Mouse (Mus musculus): Measurements from ENCODE around the gene Pam16.

Pam16 gene

GRCm38 (mm10) chr16:4643670-4644419 is 19.1 kb upstream of the Pam16 start:
- DNase-seq: no peak

GRCm38 (mm10) chr16:4642937-4643336 is 18.1 kb upstream of the Pam16 start:
- no peak for DNase-seq

DNA sequence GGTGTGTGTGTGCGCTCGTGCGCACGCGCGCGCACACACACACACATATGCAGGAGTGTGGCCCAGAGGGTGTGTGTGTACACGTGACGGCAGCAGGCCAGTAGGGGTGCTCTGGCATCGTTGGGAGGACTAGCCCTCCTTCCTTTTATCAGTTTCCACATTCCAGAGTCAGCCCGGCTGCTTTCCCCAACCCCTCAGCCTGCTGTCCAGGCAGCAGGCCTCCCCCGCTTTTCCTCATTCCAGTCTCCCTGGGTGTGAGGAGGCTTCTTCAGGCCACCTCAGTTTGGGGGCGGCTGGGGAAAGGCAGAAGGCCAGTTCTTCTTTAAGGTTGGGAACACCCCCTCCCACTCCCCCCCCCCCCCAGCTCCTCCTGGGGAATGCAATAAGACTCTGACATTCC is 17.4 kb upstream of the Pam16 start:
- DNase-seq: no peak

DNA sequence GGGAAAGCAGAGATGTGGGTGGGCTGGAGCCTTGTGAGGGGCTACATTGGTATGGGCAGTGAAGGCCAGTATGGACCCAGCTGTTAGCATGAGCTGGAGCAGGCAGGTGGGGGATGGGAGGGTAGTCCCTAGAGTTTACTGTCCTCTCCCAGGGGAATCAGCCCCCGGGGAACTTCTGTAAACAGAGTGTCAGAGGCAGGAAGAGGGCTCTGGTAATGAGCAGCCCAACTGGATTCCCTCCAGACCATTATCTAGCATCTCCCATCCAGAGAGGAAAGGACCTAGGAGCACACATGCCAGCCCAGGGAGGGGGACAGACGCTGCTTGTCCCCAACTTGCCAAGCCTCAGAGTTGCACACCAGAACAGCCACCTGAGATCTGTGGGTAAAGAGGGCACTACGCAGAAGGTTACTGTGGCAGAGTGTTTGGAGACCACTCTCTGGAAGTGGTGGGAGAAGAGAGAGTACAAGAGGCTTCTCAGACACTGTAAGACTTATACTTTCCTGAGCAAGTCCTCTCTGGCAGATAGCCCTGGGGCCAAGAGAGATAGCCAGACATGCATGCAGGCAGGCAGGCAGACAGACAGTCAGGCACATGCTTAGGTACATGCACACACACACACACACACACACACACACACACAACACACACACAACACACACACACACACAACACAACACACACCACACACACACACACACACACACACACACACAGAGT is 16.5 kb upstream of the Pam16 start:
- peak; percentile 52 to 54 for DNase-seq

DNA sequence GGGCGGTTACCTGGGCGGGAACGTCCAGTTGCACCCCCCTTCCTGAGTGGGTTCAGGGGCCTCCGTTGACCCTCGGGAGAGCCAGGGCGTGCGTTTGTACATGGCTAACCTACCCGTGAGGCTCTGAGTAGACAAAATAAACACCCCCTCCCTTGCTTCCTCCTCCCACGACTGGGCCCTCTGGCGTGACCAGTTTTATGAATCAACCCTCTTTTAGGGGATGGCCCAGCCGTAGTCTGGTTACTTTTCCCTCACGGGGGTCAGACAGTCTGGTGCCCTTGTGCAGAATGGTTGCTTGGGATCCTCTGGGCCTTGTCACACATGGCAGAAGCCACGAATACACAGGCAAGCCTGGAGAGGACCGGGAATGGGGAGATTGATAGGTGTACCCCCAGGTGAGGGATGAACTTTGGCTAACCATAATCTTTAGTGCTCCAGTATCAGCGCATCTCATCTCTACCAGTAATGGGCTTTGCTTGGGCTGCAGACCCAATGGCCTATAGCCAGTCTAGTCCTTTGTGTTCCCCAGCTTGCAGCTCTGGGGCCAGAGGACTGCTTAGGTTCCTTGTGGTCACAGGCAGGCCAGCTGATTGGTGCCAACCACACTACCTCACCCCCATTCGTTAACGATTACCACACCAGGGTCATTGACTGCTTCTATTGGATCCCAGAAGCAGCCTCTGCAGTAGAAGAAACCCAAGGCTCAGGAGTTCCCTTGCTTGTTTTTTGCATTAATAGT is 15.6 kb upstream of the Pam16 start:
- DNase-seq: peak; percentile 38 to 42

GRCm38 (mm10) chr16:4639831-4640237 is 15.0 kb upstream of the Pam16 start, which contains the start of the genes Vasn and Dnaja3:
Gene Vasn (plus strand): TSS chr16:4639941.
Gene Dnaja3 (plus strand): TSS chr16:4639989.
- peak; percentile 47 to 49 for DNase-seq

GRCm38 (mm10) chr16:4638891-4639390 is 14.2 kb upstream of the Pam16 start:
- no peak for DNase-seq

GRCm38 (mm10) chr16:4635760-4636159 is 11.0 kb upstream of the Pam16 start:
- DNase-seq: no peak

DNA sequence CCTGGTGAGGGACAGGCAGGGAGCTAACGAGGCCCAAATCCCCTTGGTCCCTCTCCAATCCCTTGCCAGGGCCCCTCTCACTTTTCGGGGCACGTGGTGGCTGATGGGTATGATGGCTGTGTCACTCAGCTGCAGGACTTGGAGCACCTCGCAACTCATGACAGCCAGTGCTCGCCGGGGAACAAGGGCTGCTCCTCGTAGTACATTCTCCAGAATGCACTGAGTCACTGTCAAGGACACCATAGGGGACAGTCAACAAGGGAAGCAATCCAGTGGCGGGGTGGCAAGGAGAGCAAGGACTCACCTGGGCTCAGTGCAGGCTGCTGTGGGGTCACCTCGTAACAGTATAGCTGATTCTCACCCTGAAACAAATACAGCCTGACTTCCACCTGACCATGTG is 9.9 kb upstream of the Pam16 start:
- DNase-seq: no peak

- no peak for DNase-seq
Measured at GRCm38 (mm10) chr16:4633661-4634060, 8.9 kb upstream of the Pam16 start.

DNA sequence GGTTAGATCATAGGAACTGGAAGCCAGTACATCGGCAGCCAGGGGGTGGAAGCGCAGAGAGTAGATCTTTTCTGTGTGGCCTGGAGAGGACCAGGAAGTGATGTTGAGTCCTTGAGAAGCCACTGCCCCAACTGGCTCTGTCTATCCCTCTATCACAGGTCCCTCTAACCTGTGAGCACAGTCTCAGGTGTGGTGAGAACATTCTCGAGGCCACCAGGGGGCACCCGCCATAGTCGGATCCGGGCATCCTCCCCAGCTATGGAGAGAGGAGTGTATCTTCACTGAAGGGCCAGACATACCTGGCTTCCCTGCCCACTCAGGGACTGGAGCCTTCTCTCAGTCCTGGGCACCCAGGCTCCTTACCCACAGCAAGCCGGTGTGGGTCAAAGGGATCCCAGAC is 7.3 kb upstream of the Pam16 start:
- DNase-seq: peak; percentile 21 to 29

- DNase-seq: peak; percentile 91
Measured at GRCm38 (mm10) chr16:4629950-4630349, 5.2 kb upstream of the Pam16 start.

- no peak for DNase-seq
Measured at GRCm38 (mm10) chr16:4628898-4629419, 4.2 kb upstream of the Pam16 start.

DNA sequence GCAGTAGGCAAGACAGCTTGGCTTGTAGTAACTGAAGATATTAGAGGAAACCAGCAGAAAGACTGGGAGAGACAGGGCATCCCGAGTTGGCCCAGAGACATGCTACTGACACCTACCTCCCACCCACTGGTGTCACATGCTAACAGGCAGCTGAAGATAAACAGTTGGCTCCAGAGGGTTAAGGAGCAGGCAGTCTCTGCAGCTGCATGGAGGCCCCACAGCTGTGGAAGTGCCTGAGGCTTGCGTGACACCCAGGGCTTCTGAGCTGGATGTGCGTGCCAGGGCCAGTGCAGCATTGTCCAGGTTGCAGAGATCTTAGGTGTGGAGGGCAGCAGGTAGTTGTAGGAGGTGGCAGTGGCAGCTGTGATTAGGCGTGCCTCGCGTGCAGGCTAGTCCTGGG is 2.3 kb upstream of the Pam16 start:
- DNase-seq: no peak

DNA sequence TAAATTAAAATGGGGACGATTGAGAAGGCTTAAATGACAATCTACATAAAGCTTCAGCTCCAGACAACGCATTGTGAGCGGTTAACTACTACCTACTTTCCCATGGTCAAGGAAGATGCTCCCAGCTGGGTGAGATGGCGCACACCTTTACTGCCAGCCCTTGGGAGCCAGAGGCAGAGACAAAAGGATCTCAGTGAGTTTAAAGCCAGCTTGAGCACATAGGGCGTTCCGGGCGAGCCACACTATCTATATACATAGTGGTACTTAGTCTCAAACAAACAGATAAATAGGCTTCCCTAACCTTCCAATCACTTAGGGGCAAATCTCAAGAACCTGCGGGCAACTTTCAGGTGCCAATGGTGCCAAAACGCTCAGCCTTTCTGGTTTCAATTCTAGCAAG is 714 bp downstream of the Pam16 start:
- no peak for DNase-seq

- no peak for DNase-seq
Measured at GRCm38 (mm10) chr16:4616829-4617228, 8.0 kb downstream of the Pam16 start.

GRCm38 (mm10) chr16:4615297-4615696 is 9.5 kb downstream of the Pam16 start:
- DNase-seq: no peak

- DNase-seq: no peak
Measured at GRCm38 (mm10) chr16:4614639-4615038, 10.1 kb downstream of the Pam16 start.

DNA sequence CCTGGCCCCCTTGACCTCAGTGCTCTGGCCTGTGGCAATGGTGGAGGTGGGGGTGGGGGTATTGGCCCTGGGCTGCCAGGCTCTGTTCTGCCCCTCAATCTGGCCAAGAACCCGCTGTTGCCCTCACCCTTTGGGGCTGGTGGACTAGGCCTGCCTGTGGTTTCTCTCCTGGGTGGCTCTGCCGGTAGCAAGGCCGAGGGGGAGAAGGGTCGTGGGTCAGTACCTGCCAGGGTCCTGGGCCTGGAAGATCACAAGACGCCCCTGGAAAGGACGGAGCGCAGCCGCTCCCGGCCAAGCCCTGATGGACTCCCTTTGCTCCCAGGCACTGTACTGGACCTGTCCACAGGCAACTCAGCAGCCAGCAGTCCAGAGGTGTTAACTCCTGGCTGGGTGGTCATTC is 11.1 kb downstream of the Pam16 start:
- DNase-seq: no peak

- no peak for DNase-seq
Measured at GRCm38 (mm10) chr16:4611676-4612075, 13.1 kb downstream of the Pam16 start.

DNA sequence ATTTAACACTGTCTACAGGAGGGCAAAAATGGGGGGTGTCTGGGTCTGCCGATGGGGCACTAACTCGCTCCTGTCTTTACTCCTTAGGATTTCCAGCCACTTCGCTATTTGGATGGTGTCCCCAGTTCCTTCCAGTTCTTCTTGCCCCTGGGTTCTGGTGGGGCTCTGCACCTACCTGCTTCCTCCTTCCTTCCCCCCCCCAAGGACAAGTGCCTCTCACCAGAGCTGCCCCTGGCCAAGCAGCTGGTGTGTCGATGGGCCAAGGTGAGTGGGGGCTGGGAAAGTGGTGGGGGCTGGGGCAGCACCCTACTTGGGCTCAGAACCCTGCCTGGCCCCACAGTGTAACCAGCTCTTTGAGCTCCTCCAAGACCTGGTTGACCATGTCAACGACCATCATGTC is 13.6 kb downstream of the Pam16 start:
- no peak for DNase-seq

GRCm38 (mm10) chr16:4608532-4609059 is 16.2 kb downstream of the Pam16 start:
- DNase-seq: no peak

All from B cell, adult 2 months (primary cell).